Mouse (Mus musculus): ENCODE results near the gene Mgst1. TPM values are rescaled to one million over a fixed set of nuclear protein-coding genes. Genes with fewer than 3 reads are reported as not detected.

Gene Mgst1
- total RNA-seq, 2 experiments from 2014 or later, result 9.7 to 12.2 TPM

Other genes starting within 250 kb of the Mgst1 start
- gene Slc15a5, start 60.4 kb upstream of the Mgst1 start, total RNA-seq (2021), result under 1 TPM in 1 of 2 experiments, not detected in 1; 0.79 TPM